Mouse (Mus musculus): Measurements from ENCODE around the gene Col8a1. TPM values are rescaled to one million over a fixed set of nuclear protein-coding genes. Genes with fewer than 3 reads are reported as not detected.

Col8a1 gene
- total and polyA plus RNA-seq, 3 experiments: 0.44 TPM; not detected in 2

- no peak for DNase-seq (ENCODE audit: low spot score)
- 0 out of 2 replicates have a peak, but pooled peaks cover 6% of the 10 kb centered on the region for H3K27me3 ChIP-seq (ENCODE audit: insufficient read depth, low read length)
- no peaks in the 10 kb centered on the region for H3K36me3 ChIP-seq (replicated peaks)
- H3K4me3 ChIP-seq (ENCODE audit: low read depth, low read length): no peak overlapping the region
- TF ChIP-seq TAL1 (conservative IDR thresholded peaks at IDR 0.05; ENCODE audit: low read depth, low read length) (no peak), POLR2AphosphoS5 (IDR thresholded peaks at IDR 0.05; ENCODE audit: insufficient replicate concordance, low read depth, low read length) (no peak), GATA2 (IDR thresholded peaks at IDR 0.05; ENCODE audit: borderline replicate concordance, low read depth, low read length) (no peak), CTCF (IDR thresholded peaks at IDR 0.05; ENCODE audit: low read depth, low read length) (no peak; the same call in 1 of the 2 replicates), GATA1 (IDR thresholded peaks at IDR 0.05; ENCODE audit: borderline replicate concordance, low read length) (no peak)
- H3K9me3 ChIP-seq (replicated peaks): no peaks in the 10 kb centered on the region
- no peaks in the 10 kb centered on the region for H3K4me1 ChIP-seq (ENCODE audit: insufficient read depth, low read depth, low read length)
- ATAC-seq (ENCODE audit: extremely low read depth, insufficient number of reproducible peaks, low FRiP score, poor library complexity, severe bottlenecking): no peak
Observed at GRCm38 (mm10) chr16:57669348-57669747, 85.2 kb downstream of the Col8a1 start.

GRCm38 (mm10) chr16:57662661-57663060 is 91.9 kb downstream of the Col8a1 start:
- Histone ChIP-seq H3K9me3 (replicated peaks) (no peaks in the 10 kb centered on the region), H3K27me3 (ENCODE audit: insufficient read depth, low read length) (0 out of 2 replicates have a peak, but pooled peaks cover 3% of the 10 kb centered on the region), H3K36me3 (replicated peaks) (no peaks in the 10 kb centered on the region), H3K4me3 (ENCODE audit: low read depth, low read length) (no peak overlapping the region), H3K4me1 (ENCODE audit: insufficient read depth, low read depth, low read length) (no peaks in the 10 kb centered on the region)
- no peak for ATAC-seq (ENCODE audit: extremely low read depth, insufficient number of reproducible peaks, low FRiP score, poor library complexity, severe bottlenecking)
- TF ChIP-seq GATA1 (IDR thresholded peaks at IDR 0.05; ENCODE audit: borderline replicate concordance, low read length) (no peak), TAL1 (conservative IDR thresholded peaks at IDR 0.05; ENCODE audit: low read depth, low read length) (no peak), GATA2 (IDR thresholded peaks at IDR 0.05; ENCODE audit: borderline replicate concordance, low read depth, low read length) (no peak), POLR2AphosphoS5 (IDR thresholded peaks at IDR 0.05; ENCODE audit: insufficient replicate concordance, low read depth, low read length) (no peak), CTCF (IDR thresholded peaks at IDR 0.05; ENCODE audit: low read depth, low read length) (no peak)
- no peak for DNase-seq (ENCODE audit: low spot score)

- TF ChIP-seq TAL1 (conservative IDR thresholded peaks at IDR 0.05; ENCODE audit: low read depth, low read length) (no peak), GATA2 (IDR thresholded peaks at IDR 0.05; ENCODE audit: borderline replicate concordance, low read depth, low read length) (no peak), CTCF (IDR thresholded peaks at IDR 0.05; ENCODE audit: low read depth, low read length) (no peak), GATA1 (IDR thresholded peaks at IDR 0.05; ENCODE audit: borderline replicate concordance, low read length) (no peak), POLR2AphosphoS5 (IDR thresholded peaks at IDR 0.05; ENCODE audit: insufficient replicate concordance, low read depth, low read length) (no peak)
- Histone ChIP-seq H3K9me3 (replicated peaks) (no peaks in the 10 kb centered on the region), H3K4me1 (ENCODE audit: insufficient read depth, low read depth, low read length) (no peaks in the 10 kb centered on the region), H3K27me3 (ENCODE audit: insufficient read depth, low read length) (peaks cover 2% of the 10 kb centered on the region; the same call in 1 of the 2 replicates), H3K36me3 (replicated peaks) (no peaks in the 10 kb centered on the region), H3K4me3 (ENCODE audit: low read depth, low read length) (no peak overlapping the region)
- no peak for ATAC-seq (ENCODE audit: extremely low read depth, insufficient number of reproducible peaks, low FRiP score, poor library complexity, severe bottlenecking)
- DNase-seq (ENCODE audit: low spot score): no peak
Observed at GRCm38 (mm10) chr16:57649888-57650287, 104.6 kb downstream of the Col8a1 start.

- Histone ChIP-seq H3K36me3 (replicated peaks) (no peaks in the 10 kb centered on the region), H3K4me3 (ENCODE audit: low read depth, low read length) (no peak overlapping the region), H3K27me3 (ENCODE audit: insufficient read depth, low read length) (no peaks in the 10 kb centered on the region), H3K9me3 (replicated peaks) (no peaks in the 10 kb centered on the region), H3K4me1 (ENCODE audit: insufficient read depth, low read depth, low read length) (no peaks in the 10 kb centered on the region)
- no peak for ATAC-seq (ENCODE audit: extremely low read depth, insufficient number of reproducible peaks, low FRiP score, poor library complexity, severe bottlenecking)
- DNase-seq (ENCODE audit: low spot score): no peak
- TF ChIP-seq GATA2 (IDR thresholded peaks at IDR 0.05; ENCODE audit: borderline replicate concordance, low read depth, low read length) (no peak), CTCF (IDR thresholded peaks at IDR 0.05; ENCODE audit: low read depth, low read length) (no peak), TAL1 (conservative IDR thresholded peaks at IDR 0.05; ENCODE audit: low read depth, low read length) (no peak), GATA1 (IDR thresholded peaks at IDR 0.05; ENCODE audit: borderline replicate concordance, low read length) (no peak)
Observed at GRCm38 (mm10) chr16:57641346-57641885, 113.1 kb downstream of the Col8a1 start.

- Histone ChIP-seq H3K9me3 (replicated peaks) (no peaks in the 10 kb centered on the region), H3K36me3 (replicated peaks) (no peaks in the 10 kb centered on the region), H3K27me3 (ENCODE audit: insufficient read depth, low read length) (0 out of 2 replicates have a peak, but pooled peaks cover 9% of the 10 kb centered on the region), H3K4me1 (ENCODE audit: insufficient read depth, low read depth, low read length) (no peaks in the 10 kb centered on the region; the same call in 1 of the 2 replicates), H3K4me3 (ENCODE audit: low read depth, low read length) (no peak overlapping the region)
- TF ChIP-seq GATA2 (IDR thresholded peaks at IDR 0.05; ENCODE audit: borderline replicate concordance, low read depth, low read length): no peak
- TF ChIP-seq POLR2AphosphoS5 (IDR thresholded peaks at IDR 0.05; ENCODE audit: insufficient replicate concordance, low read depth, low read length): no peak
- TF ChIP-seq CTCF (IDR thresholded peaks at IDR 0.05; ENCODE audit: low read depth, low read length): no peak
- no peak for TF ChIP-seq GATA1 (IDR thresholded peaks at IDR 0.05; ENCODE audit: borderline replicate concordance, low read length)
- no peak for TF ChIP-seq TAL1 (conservative IDR thresholded peaks at IDR 0.05; ENCODE audit: low read depth, low read length)
- ATAC-seq (ENCODE audit: extremely low read depth, insufficient number of reproducible peaks, low FRiP score, poor library complexity, severe bottlenecking): no peak
- no peak for DNase-seq (ENCODE audit: low spot score)
Observed at GRCm38 (mm10) chr16:57634766-57635165, 119.8 kb downstream of the Col8a1 start.

GRCm38 (mm10) chr16:57634191-57634590 is 120.3 kb downstream of the Col8a1 start:
- TF ChIP-seq TAL1 (conservative IDR thresholded peaks at IDR 0.05; ENCODE audit: low read depth, low read length) (no peak), CTCF (IDR thresholded peaks at IDR 0.05; ENCODE audit: low read depth, low read length) (peak; percentile 43)
- peak; percentile 49; the same call in 1 of the 2 replicates for ATAC-seq (ENCODE audit: extremely low read depth, insufficient number of reproducible peaks, low FRiP score, poor library complexity, severe bottlenecking)
- no peaks in the 10 kb centered on the region for H3K9me3 ChIP-seq (replicated peaks)
- DNase-seq (ENCODE audit: low spot score): peak; percentile 14
- no peaks in the 10 kb centered on the region; the same call in 1 of the 2 replicates for H3K4me1 ChIP-seq (ENCODE audit: insufficient read depth, low read depth, low read length)
- no peak overlapping the region for H3K4me3 ChIP-seq (ENCODE audit: low read depth, low read length)
- 0 out of 2 replicates have a peak, but pooled peaks cover 9% of the 10 kb centered on the region for H3K27me3 ChIP-seq (ENCODE audit: insufficient read depth, low read length)
- no peaks in the 10 kb centered on the region for H3K36me3 ChIP-seq (replicated peaks)

All from G1E (cell line).